Mouse (Mus musculus) liver, embryonic 12.5 days (tissue): Measurements from ENCODE around the gene Pcolce2. TPM values are rescaled to one million over a fixed set of nuclear protein-coding genes. Genes with fewer than 3 reads are reported as not detected.

Experiments used
- ATAC-seq: fragments of 200-750 bp; cut with Nextera tagmentation; 2 replicates; pipeline ENCODE4 v1.8.0; 2017; ENCODE audit warnings: moderate number of reproducible peaks, mild to moderate bottlenecking, moderate library complexity
- H3K27ac ChIP-seq: fragments of 300-500 bp; sonication (generic); 2 replicates; pipeline ENCODE4 v1.5.1; 2016; ENCODE audit warnings: mild to moderate bottlenecking
- H3K27me3 ChIP-seq: fragments of 300-500 bp; sonication (generic); replicated peaks from 2 replicates; pipeline ENCODE4 v1.6.1; 2016; ENCODE audit warnings: mild to moderate bottlenecking, moderate library complexity
- H3K36me3 ChIP-seq: fragments of 300-500 bp; sonication (generic); 2 replicates; pipeline ENCODE4 v1.6.1; 2016; ENCODE audit warnings: mild to moderate bottlenecking, moderate library complexity
- H3K4me1 ChIP-seq: fragments of 300-500 bp; sonication (generic); 2 replicates; pipeline ENCODE4 v1.6.1; 2016
- H3K4me2 ChIP-seq: fragments of 300-500 bp; sonication (generic); 2 replicates; pipeline ENCODE4 v1.6.1; 2016; ENCODE audit warnings: mild to moderate bottlenecking, moderate library complexity
- H3K4me3 ChIP-seq: fragments of 300-500 bp; sonication (generic); 2 replicates; pipeline ENCODE4 v1.5.1; 2016; ENCODE audit warnings: mild to moderate bottlenecking, moderate library complexity
- H3K9ac ChIP-seq: fragments of 300-500 bp; sonication (generic); 2 replicates; pipeline ENCODE4 v1.6.1; 2016; ENCODE audit warnings: mild to moderate bottlenecking, moderate library complexity
- H3K9me3 ChIP-seq: fragments of 300-500 bp; sonication (generic); replicated peaks from 2 replicates; pipeline ENCODE4 v1.6.1; 2016; ENCODE audit warnings: mild to moderate bottlenecking, moderate library complexity
- WGBS: fragments of 180-500 bp; shearing (Covaris S2); methylation state at CpG from one replicate; pipeline ENCODE4 v1.1.7; 2016; ENCODE audit not compliant: insufficient replicate concordance; 5-methylcytosine and 5-hydroxymethylcytosine counted together
- polyA plus RNA-seq: library from polyadenylated mRNA; unstranded; fragments of >200 nt; fragmentation: Nextera tagmentation; extraction: Ambion mirVana; gene quantifications from 2 replicates; pipeline ENCODE4 v1.2.1, GENCODE M21; 2016

The Pcolce2 gene
- polyA plus RNA-seq, 1 experiment from 2014 or later = 12.1 TPM

DNA sequence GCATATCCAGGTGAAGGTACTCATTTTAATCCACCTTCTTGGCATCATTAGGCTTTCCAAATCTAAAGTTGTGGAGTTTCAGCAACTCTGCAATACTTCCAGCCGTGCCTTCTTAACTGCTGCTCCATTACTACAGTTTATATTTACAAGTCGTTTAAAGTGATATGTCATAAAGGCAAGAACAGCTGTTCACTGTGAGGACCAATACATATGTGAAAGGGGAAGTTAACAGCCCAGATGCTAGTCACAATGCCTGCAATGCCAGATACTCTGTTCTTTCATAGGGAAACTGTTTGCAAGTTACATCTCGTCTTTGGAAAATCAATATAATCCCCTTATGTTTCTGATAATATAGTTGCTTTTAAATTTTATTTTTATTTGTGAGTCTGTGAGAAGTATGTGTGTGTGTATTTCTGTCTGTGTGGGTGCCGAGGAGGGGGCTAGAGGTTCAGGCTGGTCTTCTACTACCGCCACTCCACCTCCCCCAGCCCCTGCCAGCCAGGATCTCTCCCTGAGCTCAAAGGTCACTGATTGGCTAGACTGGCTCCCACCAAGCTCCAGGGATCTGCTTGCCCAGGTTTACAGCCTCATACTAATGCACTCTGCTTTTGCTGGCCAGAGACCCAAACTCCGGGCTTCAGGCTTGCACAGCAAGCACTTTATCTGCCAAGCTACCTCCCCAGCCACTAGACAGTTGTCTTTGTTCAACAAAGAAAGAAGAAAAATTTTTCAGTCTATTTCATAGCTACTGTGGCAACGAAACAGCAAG lies 107.6 kb downstream of the Pcolce2 start:
- Histone ChIP-seq H3K27ac (no peak overlapping the region), H3K4me2 (no peak overlapping the region), H3K9ac (no peak overlapping the region), H3K9me3 (no peaks in the 10 kb centered on the region), H3K4me1 (peaks cover 8% of the 10 kb centered on the region), H3K36me3 (no peaks in the 10 kb centered on the region), H3K27me3 (peaks cover 22% of the 10 kb centered on the region), H3K4me3 (no peak overlapping the region)
- 51% methylated on average over 7 of the region's 7 CpGs for WGBS
- ATAC-seq = no peak

- Histone ChIP-seq H3K27ac (no peak overlapping the region), H3K9ac (no peak overlapping the region), H3K9me3 (no peaks in the 10 kb centered on the region), H3K4me3 (no peak overlapping the region), H3K36me3 (no peaks in the 10 kb centered on the region), H3K4me2 (no peak overlapping the region), H3K4me1 (peaks cover 13% of the 10 kb centered on the region), H3K27me3 (peaks cover 40% of the 10 kb centered on the region)
- WGBS = 76% methylated on average over 5 of the region's 5 CpGs
- ATAC-seq = no peak
These were observed 109.9 kb downstream of the Pcolce2 start for GRCm38 (mm10) chr9:95747298-95747697.

Other genes with a start within 250 kb of the Pcolce2 start
- gene Chst2, start 230.9 kb upstream of the Pcolce2 start, polyA plus RNA-seq = 0.61 and 0.73 TPM in 2 replicates
- 95.2 and 98.9 TPM in 2 replicates for gene U2surp, start 125.6 kb upstream of the Pcolce2 start, polyA plus RNA-seq
- 14.2 and 14.3 TPM in 2 replicates for gene Paqr9, start 77.9 kb upstream of the Pcolce2 start, polyA plus RNA-seq
- 0.78 and 0.86 TPM in 2 replicates for gene Trpc1, start 112.8 kb downstream of the Pcolce2 start, polyA plus RNA-seq
- 9.9 and 10.7 TPM in 2 replicates for gene Pls1, start 207.7 kb downstream of the Pcolce2 start, polyA plus RNA-seq
- gene Atr, start 220.0 kb downstream of the Pcolce2 start, polyA plus RNA-seq = 10.0 and 10.6 TPM in 2 replicates